35 mouse cellular contexts compared by ENCODE assay signal in the genomic region with DNA sequence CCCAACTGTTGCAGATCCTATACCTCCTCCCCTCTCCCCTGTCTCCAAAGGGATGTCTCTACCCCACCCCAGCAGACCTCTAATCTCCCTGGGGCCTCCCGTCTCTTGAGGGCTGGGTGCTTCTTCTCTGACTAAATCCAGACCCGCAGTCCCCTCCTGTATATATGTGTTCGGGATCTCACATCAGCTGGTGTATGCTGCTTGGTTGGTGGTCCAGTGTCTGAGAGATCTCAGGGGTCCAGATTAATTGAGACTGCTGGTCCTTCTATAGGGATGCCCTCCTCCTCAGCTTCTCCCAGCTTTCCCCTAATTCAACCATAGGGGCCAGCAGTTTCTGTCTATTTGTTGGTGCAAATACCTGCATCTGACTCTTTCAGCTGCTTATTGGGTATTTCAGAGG. TPM values are rescaled to one million over a fixed set of nuclear protein-coding genes. Genes with fewer than 3 reads are reported as not detected.
"Had no signal": no experiment of that assay in that cellular context is flagged by ENCODE, and none has a peak within 500 bp of the region (broad histone marks: within the 10 kb centered on the region; RNA-seq: fewer than 3 reads in every experiment).

No protein-coding gene starts in this region.

- H3K9ac ChIP-seq: heart, embryonic 12.5 days; heart, embryonic 13.5 days; heart, embryonic 15.5 days; hindbrain, embryonic 12.5 days; hindbrain, embryonic 13.5 days; hindbrain, embryonic 14.5 days; hindbrain, embryonic 15.5 days; intestine, embryonic 15.5 days; kidney, embryonic 15.5 days had no signal

- H3K4me1 ChIP-seq: hindbrain, embryonic 13.5 days; intestine, embryonic 15.5 days had no signal

- DNase-seq: heart, postnatal 10 days; heart, postnatal 14 days; heart, postnatal 36 days; heart, postnatal 4 days; kidney, adult 11 months; kidney, adult 18-20 months; kidney, adult 2 months; kidney, adult 8-10 months; kidney, adult 9 months; kidney, postnatal 10 days; kidney, postnatal 14 days; kidney, postnatal 25 days; kidney, postnatal 36 days; kidney, postnatal 4 days; layer of hippocampus, adult 9-11 months; layer of hippocampus, postnatal 36 days had no signal

- H3K4me2 ChIP-seq: heart, embryonic 11.5 days; heart, embryonic 12.5 days; heart, embryonic 13.5 days; heart, embryonic 15.5 days; hindbrain, embryonic 12.5 days; hindbrain, embryonic 13.5 days; hindbrain, embryonic 14.5 days; hindbrain, embryonic 15.5 days; intestine, embryonic 15.5 days; kidney, embryonic 15.5 days had no signal

- ATAC-seq: hindbrain, embryonic 16.5 days; hindbrain, postnatal 0 days; inflammation-experienced regulatory T-cells, adult 6 months; intestine, embryonic 15.5 days; intestine, embryonic 16.5 days; intestine, postnatal 0 days had no signal

- H3K27me3 ChIP-seq: heart, embryonic 12.5 days; heart, embryonic 13.5 days; heart, embryonic 15.5 days; hindbrain, embryonic 12.5 days; hindbrain, embryonic 13.5 days; hindbrain, embryonic 15.5 days; intestine, embryonic 15.5 days; kidney, embryonic 15.5 days had no signal

- H3K27ac ChIP-seq: heart, embryonic 13.5 days; heart, embryonic 15.5 days; hindbrain, embryonic 10.5 days; hindbrain, embryonic 12.5 days; hindbrain, embryonic 13.5 days; hindbrain, embryonic 14.5 days; hindbrain, embryonic 15.5 days; hindbrain, postnatal 0 days; intestine, embryonic 15.5 days; kidney, embryonic 15.5 days; kidney, postnatal 0 days; layer of hippocampus, adult 2 months; left cerebral cortex, adult 2 months had no signal

- H3K4me3 ChIP-seq: heart, embryonic 12.5 days; heart, embryonic 13.5 days; heart, embryonic 15.5 days; hindbrain, embryonic 10.5 days; hindbrain, embryonic 12.5 days; hindbrain, embryonic 13.5 days; hindbrain, embryonic 15.5 days; intestine, embryonic 15.5 days; kidney, embryonic 15.5 days; layer of hippocampus, adult 2 months; left cerebral cortex, adult 2 months had no signal

- H3K36me3 ChIP-seq: heart, embryonic 12.5 days; heart, embryonic 13.5 days; heart, embryonic 15.5 days; hindbrain, embryonic 10.5 days; hindbrain, embryonic 12.5 days; hindbrain, embryonic 13.5 days; hindbrain, embryonic 15.5 days; intestine, embryonic 15.5 days; kidney, embryonic 15.5 days had no signal

- H3K9me3 ChIP-seq: heart, embryonic 12.5 days; heart, embryonic 13.5 days; heart, embryonic 15.5 days; hindbrain, embryonic 10.5 days; hindbrain, embryonic 12.5 days; hindbrain, embryonic 13.5 days; hindbrain, embryonic 15.5 days; intestine, embryonic 15.5 days; kidney, embryonic 15.5 days had no signal

RNA-seq across cellular contexts. Expression of a gene that starts 18.7 kb away (rescaled TPM):
- polyA plus RNA-seq: heart, embryonic 12.5 days; heart, embryonic 13.5 days had no signal
